ENCODE assay signal across 7 mouse cellular contexts in genomic region chr2:165320531-165321150, GRCm38 (mm10). TPM values are rescaled to one million over a fixed set of nuclear protein-coding genes. Genes with fewer than 3 reads are reported as not detected.
DNase-seq lines count a peak whose midpoint lies in the region; ATAC-seq lines count a peak whose summit lies in the region.

No protein-coding gene starts in this region.

- H3K9me3 ChIP-seq in midbrain, embryonic 13.5 days = no peaks in the 10 kb centered on the region
- no peaks in the 10 kb centered on the region for H3K9me3 ChIP-seq in midbrain, embryonic 11.5 days (ENCODE audit: control insufficient read depth, low read length)
- no peaks in the 10 kb centered on the region for H3K9me3 ChIP-seq in heart, embryonic 14.5 days (ENCODE audit: control insufficient read depth, low read length)
- H3K9me3 ChIP-seq in liver, embryonic 11.5 days (ENCODE audit: control insufficient read depth, low read length) = no peaks in the 10 kb centered on the region
- H3K9me3 ChIP-seq in neural tube, embryonic 15.5 days (replicated peaks) = no peaks in the 10 kb centered on the region

- H3K36me3 ChIP-seq in midbrain, embryonic 13.5 days = peaks cover 5% of the 10 kb centered on the region
- no peaks in the 10 kb centered on the region for H3K36me3 ChIP-seq in midbrain, embryonic 11.5 days (ENCODE audit: control insufficient read depth, insufficient read depth, low read length)
- peaks cover 7% of the 10 kb centered on the region for H3K36me3 ChIP-seq in heart, embryonic 14.5 days (ENCODE audit: control insufficient read depth, insufficient read depth, low read length)
- 0 out of 2 replicates have a peak, but pooled peaks cover under 1% of the 10 kb centered on the region for H3K36me3 ChIP-seq in liver, embryonic 11.5 days (ENCODE audit: control insufficient read depth, insufficient read depth, low read length)
- H3K36me3 ChIP-seq in neural tube, embryonic 15.5 days = no peaks in the 10 kb centered on the region

- WGBS in midbrain, embryonic 13.5 days = 66% methylated on average over 12 of the region's 12 CpGs
- WGBS in midbrain, embryonic 11.5 days = 74% methylated on average over 12 of the region's 12 CpGs
- 42% methylated on average over 12 of the region's 12 CpGs for WGBS in heart, embryonic 14.5 days
- 52% methylated on average over 12 of the region's 12 CpGs for WGBS in liver, embryonic 11.5 days
- WGBS in neural tube, embryonic 15.5 days = 68% methylated on average over 12 of the region's 12 CpGs

- H3K27ac ChIP-seq in midbrain, embryonic 13.5 days = 0 out of 2 replicates have a peak overlapping the region, but pooled peaks have one; percentile 36
- H3K27ac ChIP-seq in midbrain, embryonic 11.5 days (ENCODE audit: low read depth, low read length) = no peak overlapping the region
- H3K27ac ChIP-seq in heart, embryonic 14.5 days (replicated peaks in 1 of 2; ENCODE audit: control insufficient read depth in 1 of 2, insufficient read depth in 1 of 2, low read depth in 2 of 2, low read length in 2 of 2) = peak overlapping the region; percentile 54 to 67
- H3K27ac ChIP-seq in liver, embryonic 11.5 days (ENCODE audit: low read depth, low read length) = no peak overlapping the region; the same call in 1 of the 2 replicates
- peak overlapping the region; percentile 39 for H3K27ac ChIP-seq in neural tube, embryonic 15.5 days (replicated peaks)

- no peak for ATAC-seq in midbrain, embryonic 13.5 days
- ATAC-seq in midbrain, embryonic 11.5 days (ENCODE audit: low FRiP score) = no peak
- ATAC-seq in heart, embryonic 14.5 days (ENCODE audit: insufficient number of reproducible peaks, insufficient read depth, low FRiP score, low read depth) = peak; percentile 15; the same call in 1 of the 2 replicates
- no peak for ATAC-seq in liver, embryonic 11.5 days (replicated peaks; ENCODE audit: low FRiP score)
- no peak for ATAC-seq in neural tube, embryonic 15.5 days (ENCODE audit: low FRiP score)

- H3K4me1 ChIP-seq in midbrain, embryonic 13.5 days (replicated peaks) = peaks cover 89% of the 10 kb centered on the region
- H3K4me1 ChIP-seq in midbrain, embryonic 11.5 days (ENCODE audit: control insufficient read depth, insufficient read depth, low read length) = peaks cover 67% of the 10 kb centered on the region
- peaks cover 51 to 66% of the 10 kb centered on the region in 2 experiments for H3K4me1 ChIP-seq in heart, embryonic 14.5 days (ENCODE audit: control insufficient read depth in 2 of 2, insufficient read depth in 2 of 2, low read length in 2 of 2)
- peaks cover 74% of the 10 kb centered on the region for H3K4me1 ChIP-seq in liver, embryonic 11.5 days (replicated peaks; ENCODE audit: control insufficient read depth, insufficient read depth, low read length)
- peaks cover 97% of the 10 kb centered on the region for H3K4me1 ChIP-seq in neural tube, embryonic 15.5 days

- no peak overlapping the region for H3K9ac ChIP-seq in midbrain, embryonic 13.5 days (replicated peaks)
- no peak overlapping the region for H3K9ac ChIP-seq in midbrain, embryonic 11.5 days (ENCODE audit: low read length)
- H3K9ac ChIP-seq in heart, embryonic 14.5 days (ENCODE audit: low read length) = no peak overlapping the region
- H3K9ac ChIP-seq in liver, embryonic 11.5 days (ENCODE audit: low read depth, low read length) = no peak overlapping the region
- H3K9ac ChIP-seq in neural tube, embryonic 15.5 days (replicated peaks) = no peak overlapping the region

- H3K27me3 ChIP-seq in midbrain, embryonic 13.5 days = 0 out of 2 replicates have a peak, but pooled peaks cover under 1% of the 10 kb centered on the region
- peaks cover under 1% of the 10 kb centered on the region; the same call in 1 of the 2 replicates for H3K27me3 ChIP-seq in midbrain, embryonic 11.5 days (ENCODE audit: control insufficient read depth, insufficient read depth, low read length)
- no peaks in the 10 kb centered on the region for H3K27me3 ChIP-seq in heart, embryonic 14.5 days (ENCODE audit: control insufficient read depth, insufficient read depth, low read length)
- H3K27me3 ChIP-seq in liver, embryonic 11.5 days (replicated peaks; ENCODE audit: control insufficient read depth, insufficient read depth, low read length) = no peaks in the 10 kb centered on the region
- no peaks in the 10 kb centered on the region for H3K27me3 ChIP-seq in neural tube, embryonic 15.5 days (replicated peaks)

- DNase-seq in midbrain, embryonic 11.5 days (ENCODE audit: low spot score, missing footprints) = no peak
- peak; percentile 40 to 53 for DNase-seq in cerebellum, postnatal 36 days
- DNase-seq in liver, embryonic 11.5 days (ENCODE audit: low spot score) = no peak
- no peak for DNase-seq in thymus, postnatal 0 days (ENCODE audit: low spot score)

- H3K4me2 ChIP-seq in midbrain, embryonic 13.5 days (replicated peaks) = no peak overlapping the region
- no peak overlapping the region for H3K4me2 ChIP-seq in midbrain, embryonic 11.5 days
- peak overlapping the region; percentile 27 for H3K4me2 ChIP-seq in heart, embryonic 14.5 days (ENCODE audit: low read length)
- peak overlapping the region; percentile 23 for H3K4me2 ChIP-seq in liver, embryonic 11.5 days
- peak overlapping the region; percentile 8; the same call in 1 of the 2 replicates for H3K4me2 ChIP-seq in neural tube, embryonic 15.5 days

- H3K4me3 ChIP-seq in midbrain, embryonic 13.5 days (replicated peaks) = no peak overlapping the region
- H3K4me3 ChIP-seq in midbrain, embryonic 11.5 days (ENCODE audit: low read depth, low read length) = no peak overlapping the region
- no peak overlapping the region for H3K4me3 ChIP-seq in heart, embryonic 14.5 days (ENCODE audit: control insufficient read depth in 1 of 2, insufficient read depth in 1 of 2, low read depth in 1 of 2, low read length in 2 of 2)
- no peak overlapping the region for H3K4me3 ChIP-seq in liver, embryonic 11.5 days (ENCODE audit: low read depth, low read length)
- H3K4me3 ChIP-seq in neural tube, embryonic 15.5 days (replicated peaks) = no peak overlapping the region

RNA-seq across cellular contexts. Expression of gene Elmo2, which starts 5.6 kb away (rescaled TPM):
- 91.6 and 98.6 TPM in 2 replicates for polyA plus RNA-seq in midbrain, embryonic 13.5 days (2015; fragmentation: Nextera tagmentation; extraction: Ambion mirVana)
- 79.9 and 83.1 TPM in 2 replicates for polyA plus RNA-seq in midbrain, embryonic 11.5 days (2014; fragmentation: Nextera tagmentation; extraction: Ambion mirVana)
- 40.1 and 44.9 TPM in 2 replicates for polyA plus RNA-seq in heart, embryonic 14.5 days (2014; fragmentation: Nextera tagmentation; extraction: Ambion mirVana)
- 36.4 and 42.4 TPM in 2 replicates for polyA plus RNA-seq in liver, embryonic 11.5 days (2014; fragmentation: Nextera tagmentation; extraction: Ambion mirVana)
- polyA plus RNA-seq in neural tube, embryonic 15.5 days (2015; fragmentation: Nextera tagmentation; extraction: Ambion mirVana) = 85.1 and 89.1 TPM in 2 replicates
- polyA plus RNA-seq in thymus, postnatal 0 days (2015; fragmentation: Nextera tagmentation; extraction: Ambion mirVana) = 39.8 and 42.8 TPM in 2 replicates

RNA-seq across cellular contexts. Expression of gene Slc35c2, which starts 33.0 kb away (rescaled TPM):
- 69.6 and 73.8 TPM in 2 replicates for polyA plus RNA-seq in midbrain, embryonic 13.5 days (2015; fragmentation: Nextera tagmentation; extraction: Ambion mirVana)
- polyA plus RNA-seq in midbrain, embryonic 11.5 days (2014; fragmentation: Nextera tagmentation; extraction: Ambion mirVana) = 49.5 and 49.7 TPM in 2 replicates
- polyA plus RNA-seq in heart, embryonic 14.5 days (2014; fragmentation: Nextera tagmentation; extraction: Ambion mirVana) = 34.0 and 38.0 TPM in 2 replicates
- 53.0 and 64.4 TPM in 2 replicates for polyA plus RNA-seq in liver, embryonic 11.5 days (2014; fragmentation: Nextera tagmentation; extraction: Ambion mirVana)
- 65.6 and 68.3 TPM in 2 replicates for polyA plus RNA-seq in neural tube, embryonic 15.5 days (2015; fragmentation: Nextera tagmentation; extraction: Ambion mirVana)
- 49.5 and 49.6 TPM in 2 replicates for polyA plus RNA-seq in thymus, postnatal 0 days (2015; fragmentation: Nextera tagmentation; extraction: Ambion mirVana)

RNA-seq across cellular contexts. Expression of gene Zfp663, which starts 47.9 kb away (rescaled TPM):
- polyA plus RNA-seq in midbrain, embryonic 13.5 days (2015; fragmentation: Nextera tagmentation; extraction: Ambion mirVana) = 10.4 and 10.5 TPM in 2 replicates
- polyA plus RNA-seq in midbrain, embryonic 11.5 days (2014; fragmentation: Nextera tagmentation; extraction: Ambion mirVana) = 9.0 and 10.1 TPM in 2 replicates
- polyA plus RNA-seq in heart, embryonic 14.5 days (2014; fragmentation: Nextera tagmentation; extraction: Ambion mirVana) = 0.39 TPM in 1 of 2 replicates, not detected in the other
- 0.07 and 0.29 TPM in 2 replicates for polyA plus RNA-seq in liver, embryonic 11.5 days (2014; fragmentation: Nextera tagmentation; extraction: Ambion mirVana)
- 3.8 and 4.7 TPM in 2 replicates for polyA plus RNA-seq in neural tube, embryonic 15.5 days (2015; fragmentation: Nextera tagmentation; extraction: Ambion mirVana)
- 0.14 TPM in 1 of 2 replicates, not detected in the other for polyA plus RNA-seq in thymus, postnatal 0 days (2015; fragmentation: Nextera tagmentation; extraction: Ambion mirVana)

Comparison
In these comparisons a context has a peak if more than half of its experiments do, and no peak if none do; other contexts are left out.
1. H3K27ac ChIP-seq: peak in midbrain, embryonic 13.5 days (single experiment), heart, embryonic 14.5 days (2 of 2) and neural tube, embryonic 15.5 days (single experiment); none in midbrain, embryonic 11.5 days (single experiment) and liver, embryonic 11.5 days (single experiment).
2. H3K4me2 ChIP-seq: peak in heart, embryonic 14.5 days (single experiment), liver, embryonic 11.5 days (single experiment) and neural tube, embryonic 15.5 days (single experiment); none in midbrain, embryonic 13.5 days (single experiment) and midbrain, embryonic 11.5 days (single experiment).
3. DNase-seq: peak in cerebellum, postnatal 36 days (2 of 2); none in midbrain, embryonic 11.5 days (single experiment), liver, embryonic 11.5 days (single experiment) and thymus, postnatal 0 days (single experiment).